Mouse (Mus musculus): Measurements from ENCODE around the gene Izumo1r. TPM values are rescaled to one million over a fixed set of nuclear protein-coding genes. Genes with fewer than 3 reads are reported as not detected.

Gene Izumo1r
- polyA plus RNA-seq, 1 experiment: 70.8 TPM

DNA sequence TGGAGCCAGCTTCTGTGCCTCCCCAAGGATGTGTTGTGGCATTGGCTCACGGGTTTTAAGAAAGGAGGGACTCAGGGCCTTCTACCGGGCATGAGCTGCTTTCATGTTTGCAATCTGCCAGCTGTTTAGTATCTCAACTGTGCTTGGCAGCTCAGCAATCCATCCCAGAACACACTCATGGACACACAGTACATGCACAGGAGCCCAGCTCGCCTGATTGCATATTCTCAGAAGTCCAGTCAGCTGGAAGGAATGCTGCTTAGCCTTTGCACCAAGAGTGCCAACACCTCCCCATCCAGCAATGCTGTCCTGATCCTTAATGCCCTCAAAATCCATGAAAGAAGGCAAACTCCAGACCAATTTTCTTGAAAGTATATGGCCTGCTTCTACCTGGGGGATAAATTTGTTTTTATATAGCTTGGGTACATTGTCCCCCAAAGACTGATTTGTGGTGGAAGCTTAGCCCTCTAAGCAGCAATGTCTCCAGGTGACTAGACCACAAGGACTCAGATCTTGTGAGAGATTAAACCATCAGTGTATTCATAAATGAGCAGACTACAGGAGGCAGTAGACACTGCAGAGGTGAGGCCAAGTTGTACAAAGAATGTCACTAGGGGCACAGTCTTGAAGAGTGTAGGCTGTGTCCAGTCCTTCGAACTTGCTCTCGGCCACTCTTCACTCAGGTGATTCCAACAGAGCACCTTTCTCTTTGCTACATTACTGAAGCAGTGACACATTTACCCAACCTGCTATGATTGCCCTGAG, 27.8 kb downstream of the Izumo1r start:
- peaks cover 13% of the 10 kb centered on the region for H3K4me1 ChIP-seq (replicated peaks; ENCODE audit: control insufficient read depth, insufficient read depth, low read length)
- no peak for DNase-seq
- H3K27me3 ChIP-seq (ENCODE audit: control insufficient read depth, insufficient read depth, low read length): no peaks in the 10 kb centered on the region
- TF ChIP-seq CTCF (IDR thresholded peaks at IDR 0.05; ENCODE audit: borderline replicate concordance, control insufficient read depth, extremely low read depth, insufficient read depth, low read length, poor library complexity) (no peak), POLR2A (IDR thresholded peaks at IDR 0.05; ENCODE audit: control insufficient read depth, extremely low read depth, insufficient read depth, low read length, poor library complexity) (no peak)
- H3K4me3 ChIP-seq (ENCODE audit: control insufficient read depth, insufficient read depth, low read length): no peak overlapping the region
- H3K27ac ChIP-seq (ENCODE audit: control insufficient read depth, insufficient read depth, low read length): peak overlapping the region; percentile 47
- H3K36me3 ChIP-seq (ENCODE audit: control insufficient read depth, insufficient read depth, low read length): no peaks in the 10 kb centered on the region
- 68% methylated on average over 5 of the region's 5 CpGs for WGBS

DNA sequence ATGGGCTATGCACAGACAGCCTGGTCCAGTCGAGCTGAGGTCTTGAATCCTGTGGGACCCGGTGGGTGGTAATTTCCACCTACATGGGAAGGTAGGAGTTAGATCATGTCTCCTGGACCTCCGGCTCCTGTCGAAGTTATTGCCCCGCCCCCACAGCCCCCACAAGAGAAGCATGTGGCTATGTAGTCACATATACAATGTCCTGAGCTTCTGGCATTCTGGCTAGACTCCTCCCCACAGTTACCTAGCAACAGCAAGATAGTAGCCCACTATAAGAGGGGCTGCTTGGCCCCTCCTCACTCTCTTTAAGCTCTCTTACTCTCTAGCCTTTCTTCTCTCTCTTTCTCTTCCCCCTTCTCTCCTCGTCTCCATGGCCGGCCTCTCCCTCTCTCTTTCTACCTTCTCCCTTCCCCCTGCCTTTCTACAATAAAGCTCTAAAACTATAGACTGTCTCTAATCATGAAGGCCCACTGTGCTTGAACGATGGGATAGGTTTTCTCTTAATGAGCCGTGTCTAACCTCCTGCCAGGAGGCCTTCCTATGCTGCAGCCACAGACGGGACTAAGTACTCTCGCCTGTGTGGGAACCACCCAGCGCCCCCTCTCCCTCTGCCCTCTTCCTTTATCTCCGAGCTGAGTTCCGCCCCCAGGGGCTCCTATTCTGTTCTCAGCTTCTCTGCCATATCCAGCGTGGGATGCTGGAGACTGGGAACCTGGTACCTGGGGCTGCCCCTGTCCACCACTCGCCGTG, 31.4 kb downstream of the Izumo1r start:
- H3K4me1 ChIP-seq (replicated peaks; ENCODE audit: control insufficient read depth, insufficient read depth, low read length): peaks cover 13% of the 10 kb centered on the region
- no peaks in the 10 kb centered on the region for H3K27me3 ChIP-seq (ENCODE audit: control insufficient read depth, insufficient read depth, low read length)
- no peak for TF ChIP-seq CTCF (IDR thresholded peaks at IDR 0.05; ENCODE audit: borderline replicate concordance, control insufficient read depth, extremely low read depth, insufficient read depth, low read length, poor library complexity)
- TF ChIP-seq POLR2A (IDR thresholded peaks at IDR 0.05; ENCODE audit: control insufficient read depth, extremely low read depth, insufficient read depth, low read length, poor library complexity): no peak
- no peak overlapping the region for H3K4me3 ChIP-seq (ENCODE audit: control insufficient read depth, insufficient read depth, low read length)
- DNase-seq: no peak
- 84% methylated on average over 17 of the region's 17 CpGs for WGBS
- no peak overlapping the region for H3K27ac ChIP-seq (ENCODE audit: control insufficient read depth, insufficient read depth, low read length)
- H3K36me3 ChIP-seq (ENCODE audit: control insufficient read depth, insufficient read depth, low read length): no peaks in the 10 kb centered on the region

DNA sequence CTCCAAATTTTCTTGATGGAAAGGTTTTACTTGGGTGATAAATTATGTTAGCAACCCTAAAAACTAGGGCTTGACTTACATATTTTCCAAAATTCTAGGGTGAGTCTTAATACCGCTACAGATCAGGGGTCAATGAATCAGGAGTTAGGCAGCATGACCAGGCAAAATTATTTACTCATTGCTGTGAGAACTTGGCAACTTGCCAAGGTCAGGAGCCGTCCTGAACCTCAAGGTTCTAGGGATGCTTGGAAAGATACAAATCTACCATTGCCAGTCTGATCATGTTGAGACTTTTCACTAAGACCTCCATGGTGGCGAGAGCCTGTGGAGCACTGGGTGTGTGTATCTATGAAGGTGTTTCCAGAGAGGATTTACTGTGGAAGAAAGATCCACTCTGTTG, 32.2 kb downstream of the Izumo1r start:
- peaks cover 9% of the 10 kb centered on the region for H3K4me1 ChIP-seq (replicated peaks; ENCODE audit: control insufficient read depth, insufficient read depth, low read length)
- no peak overlapping the region for H3K27ac ChIP-seq (ENCODE audit: control insufficient read depth, insufficient read depth, low read length)
- no peaks in the 10 kb centered on the region for H3K36me3 ChIP-seq (ENCODE audit: control insufficient read depth, insufficient read depth, low read length)
- no peak for TF ChIP-seq CTCF (IDR thresholded peaks at IDR 0.05; ENCODE audit: borderline replicate concordance, control insufficient read depth, extremely low read depth, insufficient read depth, low read length, poor library complexity)
- TF ChIP-seq POLR2A (IDR thresholded peaks at IDR 0.05; ENCODE audit: control insufficient read depth, extremely low read depth, insufficient read depth, low read length, poor library complexity): no peak
- no peak for DNase-seq
- H3K27me3 ChIP-seq (ENCODE audit: control insufficient read depth, insufficient read depth, low read length): no peaks in the 10 kb centered on the region
- 77% methylated on average over 3 of the region's 3 CpGs for WGBS
- H3K4me3 ChIP-seq (ENCODE audit: control insufficient read depth, insufficient read depth, low read length): no peak overlapping the region

DNA sequence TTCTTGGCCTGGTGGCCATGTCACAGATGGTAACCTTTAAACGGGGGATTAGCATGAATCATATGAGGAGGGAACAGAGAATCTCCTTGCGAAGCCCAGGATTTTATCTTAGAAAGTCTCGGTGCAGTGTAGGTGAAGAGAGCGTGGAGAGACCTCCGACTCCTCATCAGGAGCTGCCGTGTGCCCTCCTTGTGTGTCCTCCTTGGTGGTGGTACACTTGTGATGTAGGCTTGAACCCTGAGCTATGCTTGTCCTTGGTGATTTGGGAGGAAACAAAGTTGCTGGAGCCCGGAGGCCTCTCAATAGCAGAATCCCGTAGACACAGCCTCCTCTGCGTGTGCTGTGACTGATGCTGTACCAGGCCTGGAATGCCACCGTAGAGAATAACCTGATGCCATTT, 32.9 kb downstream of the Izumo1r start:
- DNase-seq: no peak
- WGBS: 95% methylated on average over 10 of the region's 10 CpGs
- Histone ChIP-seq H3K27me3 (ENCODE audit: control insufficient read depth, insufficient read depth, low read length) (no peaks in the 10 kb centered on the region), H3K36me3 (ENCODE audit: control insufficient read depth, insufficient read depth, low read length) (no peaks in the 10 kb centered on the region), H3K4me1 (replicated peaks; ENCODE audit: control insufficient read depth, insufficient read depth, low read length) (peaks cover 3% of the 10 kb centered on the region), H3K4me3 (ENCODE audit: control insufficient read depth, insufficient read depth, low read length) (no peak overlapping the region), H3K27ac (ENCODE audit: control insufficient read depth, insufficient read depth, low read length) (no peak overlapping the region)
- TF ChIP-seq POLR2A (IDR thresholded peaks at IDR 0.05; ENCODE audit: control insufficient read depth, extremely low read depth, insufficient read depth, low read length, poor library complexity): no peak
- no peak for TF ChIP-seq CTCF (IDR thresholded peaks at IDR 0.05; ENCODE audit: borderline replicate concordance, control insufficient read depth, extremely low read depth, insufficient read depth, low read length, poor library complexity)

DNA sequence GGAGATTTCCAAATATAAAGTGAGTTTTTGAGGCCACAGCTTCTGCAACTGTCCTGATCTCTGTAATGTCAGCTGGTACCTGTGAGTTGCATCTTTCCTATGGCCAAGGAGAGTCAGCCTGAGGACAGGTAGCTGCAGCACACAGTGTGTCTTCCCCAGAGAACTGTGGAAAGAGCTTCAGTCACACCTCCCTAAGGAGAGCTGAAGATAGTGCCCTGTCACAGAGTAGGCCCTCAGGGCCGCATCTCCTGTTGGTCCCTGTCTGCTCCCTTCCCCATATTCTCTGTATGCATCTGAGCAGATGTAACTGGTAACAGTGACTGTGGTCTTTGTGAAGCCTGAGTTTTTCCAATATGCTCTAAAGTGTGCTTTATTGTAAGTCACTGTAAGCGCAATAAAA, 33.4 kb downstream of the Izumo1r start:
- DNase-seq: no peak
- no peak overlapping the region for H3K4me3 ChIP-seq (ENCODE audit: control insufficient read depth, insufficient read depth, low read length)
- no peaks in the 10 kb centered on the region; the same call in 1 of the 2 replicates for H3K4me1 ChIP-seq (replicated peaks; ENCODE audit: control insufficient read depth, insufficient read depth, low read length)
- WGBS: 90% methylated on average over 2 of the region's 2 CpGs
- H3K36me3 ChIP-seq (ENCODE audit: control insufficient read depth, insufficient read depth, low read length): no peaks in the 10 kb centered on the region
- no peak overlapping the region for H3K27ac ChIP-seq (ENCODE audit: control insufficient read depth, insufficient read depth, low read length)
- TF ChIP-seq POLR2A (IDR thresholded peaks at IDR 0.05; ENCODE audit: control insufficient read depth, extremely low read depth, insufficient read depth, low read length, poor library complexity): no peak
- no peak for TF ChIP-seq CTCF (IDR thresholded peaks at IDR 0.05; ENCODE audit: borderline replicate concordance, control insufficient read depth, extremely low read depth, insufficient read depth, low read length, poor library complexity)
- no peaks in the 10 kb centered on the region for H3K27me3 ChIP-seq (ENCODE audit: control insufficient read depth, insufficient read depth, low read length)

DNA sequence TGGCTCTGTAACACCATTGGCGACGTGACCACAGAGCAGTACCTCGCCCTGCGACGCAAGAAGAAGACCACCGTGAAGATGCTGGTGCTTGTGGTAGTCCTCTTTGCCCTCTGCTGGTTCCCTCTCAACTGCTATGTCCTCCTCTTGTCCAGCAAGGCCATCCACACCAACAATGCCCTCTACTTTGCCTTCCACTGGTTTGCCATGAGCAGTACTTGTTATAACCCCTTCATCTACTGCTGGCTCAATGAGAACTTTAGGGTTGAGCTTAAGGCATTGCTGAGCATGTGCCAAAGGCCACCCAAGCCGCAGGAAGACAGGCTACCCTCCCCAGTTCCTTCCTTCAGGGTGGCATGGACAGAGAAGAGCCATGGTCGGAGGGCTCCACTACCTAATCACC, 35.4 kb downstream of the Izumo1r start:
- no peaks in the 10 kb centered on the region for H3K4me1 ChIP-seq (replicated peaks; ENCODE audit: control insufficient read depth, insufficient read depth, low read length)
- no peaks in the 10 kb centered on the region for H3K36me3 ChIP-seq (ENCODE audit: control insufficient read depth, insufficient read depth, low read length)
- TF ChIP-seq CTCF (IDR thresholded peaks at IDR 0.05; ENCODE audit: borderline replicate concordance, control insufficient read depth, extremely low read depth, insufficient read depth, low read length, poor library complexity): no peak
- TF ChIP-seq POLR2A (IDR thresholded peaks at IDR 0.05; ENCODE audit: control insufficient read depth, extremely low read depth, insufficient read depth, low read length, poor library complexity): no peak
- H3K27ac ChIP-seq (ENCODE audit: control insufficient read depth, insufficient read depth, low read length): no peak overlapping the region
- H3K27me3 ChIP-seq (ENCODE audit: control insufficient read depth, insufficient read depth, low read length): no peaks in the 10 kb centered on the region
- WGBS: 98% methylated on average over 8 of the region's 8 CpGs
- DNase-seq: no peak
- H3K4me3 ChIP-seq (ENCODE audit: control insufficient read depth, insufficient read depth, low read length): no peak overlapping the region

Data from thymus, adult 2 months (tissue).